Mouse (Mus musculus) embryonic fibroblast, embryonic 13.5 days (primary cell): ENCODE data around the gene Hoxc10.

ENCODE experiments used
- CTCF ChIP-seq: IDR thresholded peaks from 2 replicates; pipeline ENCODE4 v1.5.1; 2011; ENCODE audit warnings: mild to moderate bottlenecking, control low read depth, low read length, moderate library complexity, borderline replicate concordance; ENCODE audit not compliant: insufficient read depth
- POLR2A ChIP-seq: IDR thresholded peaks from 2 replicates; pipeline ENCODE4 v1.6.1; 2011; ENCODE audit warnings: low read depth, mild to moderate bottlenecking, control low read depth, low read length, moderate library complexity

GRCm38 (mm10) chr15:102998608-102999182 lies 32.1 kb downstream of the Hoxc10 start:
- TF ChIP-seq CTCF (no peak), POLR2A (peak; percentile 35)
